Mouse (Mus musculus) liver, adult 2 months (tissue): ENCODE data around the gene 4933428G20Rik.

ENCODE experiments used
- CTCF ChIP-seq: fragments of 200-500 bp; IDR thresholded peaks from 2 replicates; pipeline ENCODE4 v1.5.1; 2011; ENCODE audit warnings: low read depth, low read length, control low read depth
- POLR2A ChIP-seq: fragments of 200-500 bp; IDR thresholded peaks from 2 replicates; pipeline ENCODE4 v1.6.1; 2011; ENCODE audit warnings: low read length, control low read depth; ENCODE audit not compliant: insufficient read depth; ENCODE audit errors: extremely low read depth

DNA sequence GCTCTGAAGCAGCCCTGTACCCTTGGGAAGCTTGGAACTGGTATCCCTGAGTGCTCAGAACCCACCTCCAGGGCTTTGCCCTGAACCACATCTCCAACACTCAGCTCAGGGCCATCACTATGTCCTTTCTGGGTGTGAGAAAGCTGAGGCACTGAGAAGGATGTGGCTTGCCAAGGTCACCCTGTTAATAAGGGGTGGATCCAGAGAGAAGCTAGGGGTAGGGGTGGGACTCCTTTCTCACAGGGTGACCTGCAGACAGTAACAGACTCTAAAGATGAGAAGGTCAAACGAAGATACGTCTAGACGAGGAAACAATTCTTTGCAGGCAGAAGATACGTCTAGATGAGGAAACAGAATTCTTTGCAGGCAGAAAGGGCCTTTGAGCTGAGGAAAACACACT, 2.7 kb upstream of the 4933428G20Rik start:
- TF ChIP-seq POLR2A: no peak
- no peak for TF ChIP-seq CTCF
